In the genomic region with DNA sequence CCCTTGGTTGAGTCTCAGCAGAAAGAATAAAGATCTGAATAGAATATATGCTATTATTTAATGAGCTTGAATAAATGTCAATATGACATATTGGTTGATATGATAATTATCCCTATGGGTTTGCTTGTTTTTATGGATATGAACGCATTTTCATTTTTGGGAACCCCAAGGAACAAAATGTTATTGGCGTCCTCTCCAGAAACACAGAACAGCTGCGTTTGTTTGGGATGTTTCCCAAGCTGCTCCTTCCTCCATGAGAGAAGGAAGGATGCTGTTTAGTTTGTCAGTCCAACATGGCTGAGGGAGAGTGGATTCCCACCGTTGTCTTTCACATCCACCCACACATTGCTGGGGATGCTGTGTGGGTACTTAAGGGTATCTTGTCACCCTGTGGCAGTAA, we compare ENCODE assay signal across 13 mouse cellular contexts.
DNase-seq lines count a peak whose midpoint lies in the region; ATAC-seq lines count a peak whose summit lies in the region.
"Had no signal": no experiment of that assay in that cellular context is flagged by ENCODE, and none has a peak within 500 bp of the region (broad histone marks: within the 10 kb centered on the region; RNA-seq: fewer than 3 reads in every experiment).

No protein-coding gene starts in this region.

- intact Hi-C loops in heart, postnatal 25 days (cut with DNase I) = no loop called here

- DNase-seq in kidney, postnatal 14 days = peak; percentile 40
- DNase-seq in kidney, adult 8-10 months = no peak
- DNase-seq in urinary bladder, postnatal 14 days (ENCODE audit: low spot score) = peak; percentile 22
- no peak for DNase-seq in urinary bladder, postnatal 25 days (ENCODE audit: low spot score)
- DNase-seq in heart, postnatal 25 days (ENCODE audit: low spot score) = peak; percentile 17
- no peak for DNase-seq in right cerebral cortex, postnatal 10 days (ENCODE audit: low spot score in 2 of 2)
- DNase-seq: adrenal gland, postnatal 10 days; cerebellum, adult 8-10 months; kidney, adult 18-20 months; right cerebral cortex, postnatal 25 days; thymus, adult 2 months had no signal

- ATAC-seq in activated CD4-positive, CD25-positive, alpha-beta regulatory T cell, adult 4 months = no peak
- ATAC-seq: hindbrain, postnatal 0 days had no signal

Comparison
In these comparisons a context has a peak if more than half of its experiments do, and no peak if none do; other contexts are left out.
1. DNase-seq: peak in kidney, postnatal 14 days (single experiment), urinary bladder, postnatal 14 days (single experiment) and heart, postnatal 25 days (single experiment); none in kidney, adult 8-10 months (0 of 2), urinary bladder, postnatal 25 days (single experiment) and right cerebral cortex, postnatal 10 days (0 of 2).